Mouse (Mus musculus) bone marrow, adult 2 months (tissue): ENCODE results near the gene Purb. TPM values are rescaled to one million over a fixed set of nuclear protein-coding genes. Genes with fewer than 3 reads are reported as not detected.

Experiments used
- H3K27ac ChIP-seq: fragments of 200-500 bp; 2 replicates; pipeline ENCODE4 v1.5.1; 2012; ENCODE audit warnings: low read depth, mild to moderate bottlenecking, control low read depth, inconsistent platforms, low read length; ENCODE audit not compliant: control insufficient read depth, poor library complexity, insufficient read depth
- H3K4me1 ChIP-seq: fragments of 200-500 bp; 2 replicates; pipeline ENCODE4 v1.6.1; 2011; ENCODE audit warnings: low read length; ENCODE audit not compliant: control insufficient read depth, insufficient read depth
- H3K4me3 ChIP-seq: fragments of 200-500 bp; replicated peaks from 2 replicates; pipeline ENCODE3; 2011; ENCODE audit warnings: mild to moderate bottlenecking, low read depth, low read length, control low read depth; ENCODE audit not compliant: control insufficient read depth
- CTCF ChIP-seq: fragments of 200-500 bp; IDR thresholded peaks from 2 replicates; pipeline ENCODE4 v1.5.1; 2011; ENCODE audit warnings: low read length, control low read depth; ENCODE audit not compliant: control insufficient read depth, insufficient read depth
- POLR2A ChIP-seq: fragments of 200-500 bp; IDR thresholded peaks from 2 replicates; pipeline ENCODE4 v1.6.1; 2011; ENCODE audit warnings: low read depth, mild to moderate bottlenecking, control low read depth, low read length, borderline replicate concordance; ENCODE audit not compliant: control insufficient read depth
- WGBS: fragments of 180-500 bp; shearing (Covaris S2); methylation state at CpG from one replicate; pipeline ENCODE4 v1.1.7; 2018; 5-methylcytosine and 5-hydroxymethylcytosine counted together
- polyA plus RNA-seq: library from polyadenylated mRNA; stranded (reverse); fragments of >200 nt; gene quantifications from 2 replicates; pipeline ENCODE4 v1.2.4, GENCODE M21; 2011; ENCODE audit warnings: low replicate concordance; ENCODE audit not compliant: missing spikeins, insufficient read depth, insufficient read length

The Purb gene
- polyA plus RNA-seq, 1 experiment = 18.0 TPM

DNA sequence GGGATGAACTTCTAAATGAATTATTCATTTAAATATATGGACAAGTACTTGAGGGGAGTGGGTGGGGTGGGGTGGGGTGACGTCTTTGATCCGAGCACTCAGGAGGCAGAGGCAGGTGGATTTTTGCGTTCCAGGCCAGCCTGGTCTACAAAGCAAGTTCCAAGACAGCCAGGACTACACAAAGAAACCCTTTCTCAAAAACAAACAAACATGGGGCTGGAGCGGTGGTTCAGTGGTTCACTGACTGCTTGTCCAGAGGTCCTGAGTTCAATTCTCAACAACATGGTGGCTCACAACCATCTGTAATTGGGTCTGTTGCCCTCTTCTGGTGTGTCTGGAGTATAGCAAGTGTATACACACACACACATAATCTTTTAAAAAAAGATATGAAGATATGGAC lies 30.3 kb downstream of the Purb start:
- H3K4me3 ChIP-seq = no peak overlapping the region
- 84% methylated on average over 4 of the region's 4 CpGs for WGBS
- TF ChIP-seq CTCF (no peak), POLR2A (no peak)

DNA sequence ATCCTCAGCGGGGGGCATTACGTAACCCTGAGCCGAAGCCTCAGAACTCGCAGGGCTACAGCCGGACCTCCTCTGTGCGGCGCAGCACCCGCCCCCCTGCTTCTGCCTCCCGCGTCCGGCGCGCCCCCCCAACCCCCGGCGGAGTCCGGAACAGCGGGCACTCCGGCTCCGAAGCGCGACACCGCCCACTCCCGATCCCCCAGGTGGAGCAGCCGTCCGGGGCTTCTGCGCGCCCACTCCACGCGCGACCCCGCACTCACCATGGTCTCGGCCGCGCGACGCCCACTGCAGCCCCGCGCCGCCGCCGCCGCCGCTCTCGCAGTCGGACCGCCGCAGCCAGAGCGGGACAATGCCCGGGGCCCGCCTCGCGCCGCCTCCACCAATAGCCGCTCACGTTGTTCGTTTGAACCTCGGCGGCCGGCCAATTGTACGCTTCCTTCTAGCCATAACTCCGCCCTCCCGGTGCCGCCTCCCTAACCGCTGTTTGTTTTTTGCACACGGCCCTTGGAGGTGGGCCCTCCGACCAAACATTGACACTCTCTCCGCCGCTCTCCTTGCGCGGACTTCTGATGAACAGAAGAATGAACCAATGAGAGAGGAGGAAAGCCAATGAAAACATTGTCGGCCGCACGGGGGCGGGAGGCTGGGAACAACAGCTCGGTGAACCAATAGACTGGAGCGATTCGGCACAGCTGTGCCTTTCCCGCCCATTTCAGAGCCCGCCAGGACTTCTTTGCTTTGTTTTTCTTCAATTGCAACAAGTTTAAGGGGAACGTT lies 31.5 kb downstream of the Purb start, which contains the start of gene H2afv:
Gene H2afv, minus strand, starts transcription at position 367 of the 777 bp plus-strand sequence.
- TF ChIP-seq CTCF (peak; percentile 32; the same call in 1 of the 2 replicates), POLR2A (peak; percentile 37; the same call in 1 of the 2 replicates)

More for the DNA sequence above, 30.3 kb downstream of the Purb start:
- H3K27ac ChIP-seq = no peak overlapping the region
- no peaks in the 10 kb centered on the region for H3K4me1 ChIP-seq

DNA sequence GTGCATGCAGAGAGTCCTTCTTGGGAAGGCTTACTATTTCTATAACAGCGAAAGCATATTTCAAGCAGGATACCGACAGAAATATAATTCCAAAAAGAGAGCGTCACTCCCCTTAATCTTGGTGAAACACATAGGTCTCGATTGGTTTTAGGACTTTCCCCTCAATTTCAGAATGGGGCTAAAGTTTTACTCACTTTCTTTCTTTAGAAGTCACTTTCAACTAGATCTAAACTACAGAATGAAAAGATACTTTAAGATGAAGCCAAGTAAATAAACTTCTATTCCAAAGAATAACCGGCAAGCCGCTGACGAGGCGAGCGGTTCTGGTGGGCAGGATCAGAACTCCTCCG lies 32.0 kb downstream of the Purb start:
- Histone ChIP-seq H3K27ac (peak overlapping the region; percentile 88), H3K4me1 (no peaks in the 10 kb centered on the region), H3K4me3 (peak overlapping the region; percentile 86)
- under 1% methylated on average over 10 of the region's 10 CpGs for WGBS
- TF ChIP-seq POLR2A (no peak), CTCF (no peak)

More for the DNA sequence above, 31.5 kb downstream of the Purb start, which contains the start of gene H2afv:
- peak within 1 kb of the TSS; percentile 86 for H3K4me3 ChIP-seq
- under 1% methylated on average over 80 of the region's 80 CpGs for WGBS
- H3K27ac ChIP-seq = peak within 1 kb of the TSS; percentile 88
- no peaks in the 10 kb centered on the region for H3K4me1 ChIP-seq

DNA sequence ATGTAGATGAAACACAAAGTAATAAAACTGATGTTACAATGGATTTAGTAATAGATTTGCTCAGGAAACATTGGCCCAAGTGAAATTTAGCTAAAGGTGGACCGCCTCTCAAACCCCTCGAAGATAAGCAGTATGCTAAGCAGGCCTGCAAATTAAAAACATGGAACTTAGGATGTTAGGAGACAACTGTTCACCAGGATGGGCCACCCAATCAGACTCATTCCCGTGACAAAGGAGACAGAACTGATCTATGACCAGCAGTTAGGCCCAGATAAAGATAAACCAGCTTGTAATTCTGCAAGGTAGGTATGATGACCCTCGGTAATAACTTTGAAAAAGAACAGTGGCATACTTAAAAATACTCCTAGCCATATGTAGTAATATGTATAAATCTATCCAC lies 32.6 kb downstream of the Purb start:
- 35% methylated on average over 4 of the region's 4 CpGs for WGBS
- Histone ChIP-seq H3K4me1 (no peaks in the 10 kb centered on the region), H3K27ac (no peak overlapping the region), H3K4me3 (peak overlapping the region; percentile 86)
- no peak for TF ChIP-seq POLR2A
- TF ChIP-seq CTCF = no peak

DNA sequence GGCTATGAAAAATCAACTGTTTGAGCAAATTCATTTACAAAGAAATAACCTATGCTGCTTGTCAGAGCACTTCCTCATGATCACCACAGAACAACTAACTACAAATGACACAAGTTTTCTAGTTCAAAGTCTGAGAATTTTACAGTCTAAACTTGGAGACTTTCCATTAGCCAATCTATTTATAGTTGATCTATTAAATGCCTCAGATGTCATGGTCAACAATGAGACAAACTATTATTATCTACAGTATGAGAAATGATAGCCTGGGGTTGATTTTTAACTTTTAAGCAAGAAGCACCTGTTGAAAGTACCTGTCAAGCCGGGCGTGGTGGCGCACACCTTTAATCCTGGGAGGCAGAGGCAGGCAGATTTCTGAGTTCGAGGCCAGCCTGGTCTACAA lies 33.2 kb downstream of the Purb start:
- TF ChIP-seq POLR2A = no peak
- Histone ChIP-seq H3K4me3 (peak overlapping the region; percentile 33), H3K27ac (no peak overlapping the region), H3K4me1 (no peaks in the 10 kb centered on the region)
- WGBS = 91% methylated on average over 4 of the region's 4 CpGs

DNA sequence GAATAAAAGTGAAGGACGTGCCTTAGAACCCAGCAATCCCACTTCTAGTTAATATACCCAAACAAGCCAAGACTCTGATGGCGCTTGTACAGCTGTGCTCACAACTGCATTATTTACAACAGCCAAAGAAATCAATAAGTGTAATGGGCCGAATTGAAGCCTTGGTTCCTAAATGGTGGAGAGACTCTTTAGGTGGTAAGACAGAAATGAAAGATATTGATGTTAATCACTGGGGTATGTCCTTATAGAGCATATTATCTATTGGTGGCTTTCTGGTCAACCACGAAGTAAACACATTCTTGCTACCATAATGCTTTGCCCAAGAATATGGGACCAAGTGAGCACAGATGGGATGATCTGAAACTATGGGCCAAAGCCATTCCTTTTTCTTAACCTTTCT lies 35.5 kb downstream of the Purb start:
- no peak for TF ChIP-seq POLR2A
- TF ChIP-seq CTCF = no peak
- 91% methylated on average over 4 of the region's 4 CpGs for WGBS

DNA sequence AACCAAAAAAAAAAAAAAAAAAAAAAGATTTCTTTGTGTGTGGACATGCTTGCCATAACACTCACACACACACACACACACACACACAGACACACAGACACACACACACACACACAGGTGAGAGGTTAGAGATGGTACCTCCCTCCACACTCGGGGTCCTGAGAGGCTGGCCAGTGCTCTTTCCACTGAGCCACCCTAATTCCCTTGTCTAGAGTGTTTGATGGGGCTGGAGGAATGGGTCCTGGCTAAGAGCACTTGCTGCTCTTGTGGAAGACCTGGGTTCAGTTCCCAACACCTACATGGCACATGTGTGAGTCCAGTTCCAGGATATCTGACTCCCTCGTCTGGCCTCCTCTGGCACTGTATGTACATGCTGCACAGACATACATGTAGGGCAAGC lies 38.0 kb downstream of the Purb start:
- Histone ChIP-seq H3K4me3 (no peak overlapping the region), H3K27ac (no peak overlapping the region), H3K4me1 (no peaks in the 10 kb centered on the region)
- 85% methylated on average over 2 of the region's 2 CpGs for WGBS
- no peak for TF ChIP-seq POLR2A
- no peak for TF ChIP-seq CTCF

More for the DNA sequence above, 35.5 kb downstream of the Purb start:
- Histone ChIP-seq H3K4me3 (no peak overlapping the region), H3K4me1 (no peaks in the 10 kb centered on the region), H3K27ac (no peak overlapping the region)

DNA sequence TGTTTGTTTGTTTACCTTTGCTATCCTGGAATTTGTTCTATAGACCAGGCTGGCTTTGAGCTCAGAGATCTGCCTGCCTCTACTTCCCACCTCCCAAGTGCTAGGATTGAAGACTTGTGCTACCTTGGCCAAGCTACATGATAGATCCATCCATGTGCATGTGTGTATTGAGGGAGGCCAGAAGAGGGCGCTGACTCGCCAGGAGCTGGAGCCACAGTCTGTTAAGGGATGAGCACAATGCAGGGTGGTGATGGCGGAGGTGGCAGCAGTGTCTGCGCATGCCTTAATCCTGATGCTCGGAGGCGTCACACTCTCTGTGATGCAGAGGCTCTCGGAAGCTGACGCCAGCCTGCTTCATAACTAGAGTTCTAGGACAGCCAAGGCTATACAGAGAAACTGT lies 39.3 kb downstream of the Purb start:
- Histone ChIP-seq H3K27ac (no peak overlapping the region), H3K4me3 (no peak overlapping the region), H3K4me1 (no peaks in the 10 kb centered on the region)
- TF ChIP-seq POLR2A (no peak), CTCF (peak; percentile 92)
- 74% methylated on average over 8 of the region's 8 CpGs for WGBS

DNA sequence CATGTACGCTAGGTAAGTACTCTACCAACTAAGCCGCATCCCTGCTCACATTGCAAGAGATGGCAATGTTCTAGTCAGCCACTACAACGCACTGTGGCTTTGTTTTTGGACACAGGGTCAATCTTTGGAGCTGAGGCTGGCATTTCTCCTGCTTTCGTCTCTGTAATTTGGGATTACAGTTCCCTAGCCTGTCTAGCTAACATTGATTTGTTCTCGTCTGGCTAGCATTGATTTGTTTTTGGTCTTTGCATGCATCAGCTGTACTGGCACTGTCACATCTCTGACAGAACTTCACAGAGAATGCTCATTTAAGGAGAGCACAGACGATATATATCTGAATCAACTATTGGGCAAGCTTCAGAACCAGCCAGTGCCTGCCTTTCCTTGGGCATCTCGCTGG lies 45.5 kb downstream of the Purb start:
- 93% methylated on average over 7 of the region's 7 CpGs for WGBS
- no peak overlapping the region for H3K27ac ChIP-seq

More for the DNA sequence above, 45.5 kb downstream of the Purb start:
- TF ChIP-seq POLR2A = no peak
- no peak for TF ChIP-seq CTCF
- no peaks in the 10 kb centered on the region for H3K4me1 ChIP-seq
- H3K4me3 ChIP-seq = no peak overlapping the region
